Mouse (Mus musculus) heart, embryonic 13.5 days (tissue): ENCODE data around the gene Zbtb12. TPM values are rescaled to one million over a fixed set of nuclear protein-coding genes. Genes with fewer than 3 reads are reported as not detected.

ENCODE experiments used
- ATAC-seq: fragments of 200-750 bp; cut with Nextera tagmentation; 2 replicates; pipeline ENCODE4 v1.8.0; 2017; ENCODE audit warnings: moderate TSS enrichment; ENCODE audit not compliant: insufficient number of reproducible peaks, low FRiP score, low TSS enrichment; ENCODE audit errors: extremely low read depth
- H3K27ac ChIP-seq: fragments of 300-500 bp; sonication (generic); replicated peaks from 2 replicates; pipeline ENCODE4 v1.5.1; 2015; ENCODE audit warnings: moderate library complexity, mild to moderate bottlenecking, inconsistent platforms
- H3K27me3 ChIP-seq: fragments of 300-500 bp; sonication (generic); replicated peaks from 2 replicates; pipeline ENCODE4 v1.6.1; 2015; ENCODE audit warnings: mild to moderate bottlenecking, inconsistent platforms
- H3K36me3 ChIP-seq: fragments of 300-500 bp; sonication (generic); 2 replicates; pipeline ENCODE4 v1.6.1; 2015; ENCODE audit warnings: mild to moderate bottlenecking, inconsistent platforms
- H3K4me1 ChIP-seq: fragments of 300-500 bp; sonication (generic); 2 replicates; pipeline ENCODE4 v1.6.1; 2015; ENCODE audit warnings: inconsistent platforms
- H3K4me2 ChIP-seq: fragments of 300-500 bp; sonication (generic); 2 replicates; pipeline ENCODE4 v1.6.1; 2015; ENCODE audit warnings: inconsistent platforms, mild to moderate bottlenecking, moderate library complexity
- H3K4me3 ChIP-seq: fragments of 300-500 bp; sonication (generic); 2 replicates; pipeline ENCODE4 v1.5.1; 2015; ENCODE audit warnings: moderate library complexity, mild to moderate bottlenecking, inconsistent platforms
- H3K9ac ChIP-seq: fragments of 300-500 bp; sonication (generic); 2 replicates; pipeline ENCODE4 v1.6.1; 2015; ENCODE audit warnings: inconsistent platforms, mild to moderate bottlenecking, moderate library complexity
- H3K9me3 ChIP-seq: fragments of 300-500 bp; sonication (generic); 2 replicates; pipeline ENCODE4 v1.6.1; 2016; ENCODE audit warnings: inconsistent platforms
- whole genome bisulfite sequencing: fragments of 180-500 bp; shearing (Covaris S2); methylation state at CpG from one replicate; pipeline ENCODE4 v1.1.7; 2015; ENCODE audit warnings: mixed read lengths; 5-methylcytosine and 5-hydroxymethylcytosine counted together
- polyA plus RNA-seq: library from polyadenylated mRNA; unstranded; fragments of >200 nt; fragmentation: Nextera tagmentation; extraction: Ambion mirVana; gene quantifications from 2 replicates; pipeline ENCODE4 v1.2.1, GENCODE M21; 2015

Zbtb12 gene
- polyA plus RNA-seq, 1 experiment from 2014 or later, result 2.0 TPM

GRCm38 (mm10) chr17:34910982-34911381 is 31.7 kb downstream of the Zbtb12 start:
- Histone ChIP-seq H3K36me3 (peaks cover 81% of the 10 kb centered on the region), H3K9me3 (no peaks in the 10 kb centered on the region)
- ATAC-seq, result no peak

GRCm38 (mm10) chr17:34911945-34912351 is 32.7 kb downstream of the Zbtb12 start:
- Histone ChIP-seq H3K36me3 (peaks cover 72% of the 10 kb centered on the region), H3K27me3 (no peaks in the 10 kb centered on the region), H3K4me3 (no peak overlapping the region), H3K4me2 (no peak overlapping the region), H3K9me3 (no peaks in the 10 kb centered on the region), H3K9ac (no peak overlapping the region), H3K4me1 (peaks cover 3% of the 10 kb centered on the region), H3K27ac (no peak overlapping the region)
- ATAC-seq, result no peak
- 50% methylated on average over 5 of the region's 5 CpGs for WGBS

More at GRCm38 (mm10) chr17:34910982-34911381, 31.7 kb downstream of the Zbtb12 start:
- Histone ChIP-seq H3K9ac (no peak overlapping the region), H3K4me2 (no peak overlapping the region), H3K27ac (no peak overlapping the region), H3K4me1 (peaks cover 3% of the 10 kb centered on the region), H3K27me3 (no peaks in the 10 kb centered on the region), H3K4me3 (no peak overlapping the region)
- 91% methylated on average over 10 of the region's 10 CpGs for WGBS

- H3K27ac ChIP-seq, result no peak within 1 kb of the TSS
- ATAC-seq, result no peak
- peak within 1 kb of the TSS; percentile 37 for H3K4me2 ChIP-seq
- H3K27me3 ChIP-seq, result no peaks in the 10 kb centered on the region
- peak within 1 kb of the TSS; percentile 63 for H3K9ac ChIP-seq
- peaks cover 3% of the 10 kb centered on the region for H3K4me1 ChIP-seq
- 30% methylated on average over 18 of the region's 18 CpGs for WGBS
- H3K9me3 ChIP-seq, result no peaks in the 10 kb centered on the region
- H3K36me3 ChIP-seq, result peaks cover 50% of the 10 kb centered on the region
- H3K4me3 ChIP-seq, result no peak within 1 kb of the TSS
Observed at GRCm38 (mm10) chr17:34913930-34914665, 34.8 kb downstream of the Zbtb12 start, which contains the start of gene Slc44a4. Slc44a4 (plus strand) TSS chr17:34914466.

GRCm38 (mm10) chr17:34915410-34915831 is 36.1 kb downstream of the Zbtb12 start:
- peak overlapping the region; percentile 37 for H3K4me2 ChIP-seq
- H3K27ac ChIP-seq, result no peak overlapping the region
- no peaks in the 10 kb centered on the region for H3K9me3 ChIP-seq
- H3K36me3 ChIP-seq, result peaks cover 37% of the 10 kb centered on the region
- H3K9ac ChIP-seq, result peak overlapping the region; percentile 63
- no peaks in the 10 kb centered on the region for H3K27me3 ChIP-seq
- ATAC-seq, result peak; percentile 30; the same call in 1 of the 2 replicates
- H3K4me3 ChIP-seq, result 0 out of 2 replicates have a peak overlapping the region, but pooled peaks have one; percentile 8
- peaks cover 3% of the 10 kb centered on the region for H3K4me1 ChIP-seq
- WGBS, result 20% methylated on average over 11 of the region's 11 CpGs

GRCm38 (mm10) chr17:34916316-34916715 is 37.0 kb downstream of the Zbtb12 start:
- Histone ChIP-seq H3K27me3 (no peaks in the 10 kb centered on the region), H3K4me3 (no peak overlapping the region), H3K36me3 (peaks cover 28% of the 10 kb centered on the region), H3K4me1 (peaks cover 3% of the 10 kb centered on the region), H3K9ac (no peak overlapping the region), H3K4me2 (no peak overlapping the region), H3K27ac (no peak overlapping the region), H3K9me3 (no peaks in the 10 kb centered on the region)
- 84% methylated on average over 5 of the region's 5 CpGs for WGBS
- ATAC-seq, result no peak

GRCm38 (mm10) chr17:34917188-34917587 is 37.9 kb downstream of the Zbtb12 start:
- Histone ChIP-seq H3K9ac (no peak overlapping the region; the same call in 1 of the 2 replicates), H3K27ac (no peak overlapping the region)

GRCm38 (mm10) chr17:34922939-34923338 is 43.7 kb downstream of the Zbtb12 start:
- no peak overlapping the region for H3K4me3 ChIP-seq
- WGBS, result 43% methylated on average over 6 of the region's 6 CpGs
- H3K9ac ChIP-seq, result no peak overlapping the region
- no peak overlapping the region for H3K27ac ChIP-seq
- no peaks in the 10 kb centered on the region for H3K9me3 ChIP-seq
- H3K4me2 ChIP-seq, result no peak overlapping the region
- H3K4me1 ChIP-seq, result no peaks in the 10 kb centered on the region
- no peak; the same call in 1 of the 2 replicates for ATAC-seq
- no peaks in the 10 kb centered on the region for H3K36me3 ChIP-seq
- no peaks in the 10 kb centered on the region for H3K27me3 ChIP-seq

More at GRCm38 (mm10) chr17:34917188-34917587, 37.9 kb downstream of the Zbtb12 start:
- ATAC-seq, result no peak
- Histone ChIP-seq H3K4me2 (no peak overlapping the region), H3K9me3 (no peaks in the 10 kb centered on the region), H3K27me3 (no peaks in the 10 kb centered on the region), H3K36me3 (peaks cover 19% of the 10 kb centered on the region), H3K4me1 (peaks cover 3% of the 10 kb centered on the region), H3K4me3 (no peak overlapping the region)
- 65% methylated on average over 9 of the region's 9 CpGs for WGBS

GRCm38 (mm10) chr17:34924258-34924657 is 45.0 kb downstream of the Zbtb12 start:
- H3K36me3 ChIP-seq, result no peaks in the 10 kb centered on the region
- WGBS, result 62% methylated on average over 5 of the region's 5 CpGs
- no peak for ATAC-seq
- no peak overlapping the region for H3K9ac ChIP-seq
- no peaks in the 10 kb centered on the region for H3K9me3 ChIP-seq
- H3K27ac ChIP-seq, result no peak overlapping the region
- H3K27me3 ChIP-seq, result no peaks in the 10 kb centered on the region
- H3K4me3 ChIP-seq, result no peak overlapping the region
- no peaks in the 10 kb centered on the region for H3K4me1 ChIP-seq
- H3K4me2 ChIP-seq, result no peak overlapping the region

- Histone ChIP-seq H3K9me3 (no peaks in the 10 kb centered on the region), H3K27ac (no peak overlapping the region), H3K4me3 (no peak overlapping the region), H3K4me2 (no peak overlapping the region), H3K4me1 (peaks cover 14% of the 10 kb centered on the region), H3K9ac (peak overlapping the region; percentile 7; the same call in 1 of the 2 replicates), H3K27me3 (no peaks in the 10 kb centered on the region), H3K36me3 (no peaks in the 10 kb centered on the region)
- 79% methylated on average over 18 of the region's 18 CpGs for WGBS
- ATAC-seq, result no peak
Observed at GRCm38 (mm10) chr17:34927306-34928019, 48.2 kb downstream of the Zbtb12 start.

- Histone ChIP-seq H3K9ac (no peak overlapping the region), H3K9me3 (no peaks in the 10 kb centered on the region), H3K27ac (no peak overlapping the region), H3K36me3 (peaks cover 2% of the 10 kb centered on the region), H3K4me3 (no peak overlapping the region), H3K27me3 (no peaks in the 10 kb centered on the region), H3K4me1 (peaks cover 16% of the 10 kb centered on the region), H3K4me2 (no peak overlapping the region)
- WGBS, result 28% methylated on average over 4 of the region's 4 CpGs
- no peak for ATAC-seq
Observed at GRCm38 (mm10) chr17:34928841-34929240, 49.6 kb downstream of the Zbtb12 start.

GRCm38 (mm10) chr17:34931061-34931734 is 51.9 kb downstream of the Zbtb12 start, which contains the start of gene Neu1:
Neu1 (plus strand) TSS chr17:34931253.
- WGBS, result under 1% methylated on average over 38 of the region's 38 CpGs
- peak; percentile 92 for ATAC-seq
- no peaks in the 10 kb centered on the region for H3K27me3 ChIP-seq
- H3K27ac ChIP-seq, result 0 out of 2 replicates have a peak within 1 kb of the TSS, but pooled peaks have one; percentile 26
- H3K4me2 ChIP-seq, result peak within 1 kb of the TSS; percentile 97
- H3K36me3 ChIP-seq, result peaks cover 21% of the 10 kb centered on the region
- H3K4me1 ChIP-seq, result peaks cover 16% of the 10 kb centered on the region
- H3K4me3 ChIP-seq, result peak within 1 kb of the TSS; percentile 85
- H3K9me3 ChIP-seq, result no peaks in the 10 kb centered on the region
- H3K9ac ChIP-seq, result peak within 1 kb of the TSS; percentile 93
